Mouse (Mus musculus) common myeloid progenitor, adult 5-6 weeks (primary cell): ENCODE measurements around the gene Olfr1101. TPM values are rescaled to one million over a fixed set of nuclear protein-coding genes. Genes with fewer than 3 reads are reported as not detected.

ENCODE experiments used
- ATAC-seq: replicated peaks from 2 replicates; pipeline ENCODE4 v1.8.0; 2016; ENCODE audit warnings: low read depth, mild to moderate bottlenecking, moderate TSS enrichment, inconsistent platforms; ENCODE audit not compliant: poor library complexity, severe bottlenecking
- total RNA-seq: library from RNA; stranded (forward); fragments of 200-1000, 187-1606 nt; gene quantifications from 2 replicates; pipeline ENCODE4 v1.2.3, GENCODE M21; 2017

The Olfr1101 gene
- total RNA-seq: not detected in 2 replicates

DNA sequence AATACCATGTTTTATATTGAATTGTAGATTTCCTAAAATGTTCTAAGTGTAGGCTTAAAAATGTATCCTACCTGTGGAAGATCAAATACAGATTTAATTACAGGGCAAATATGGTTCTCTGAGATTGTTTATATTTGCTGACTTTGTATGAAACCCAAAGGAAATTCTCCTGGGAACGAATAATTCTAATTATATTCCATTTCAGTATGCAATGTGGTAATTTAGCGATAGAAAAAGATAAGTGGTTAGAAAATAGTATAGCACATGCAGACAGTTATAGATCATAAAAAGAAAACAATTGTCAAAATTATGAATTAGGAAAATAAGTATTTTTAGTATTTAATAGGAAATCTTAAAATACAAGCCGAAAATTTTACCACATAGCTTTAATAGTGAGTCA is at the start of gene Olfr1101:
Gene Olfr1101 (minus strand): TSS at position 101 of the 400 bp plus-strand sequence.
- ATAC-seq: no peak

DNA sequence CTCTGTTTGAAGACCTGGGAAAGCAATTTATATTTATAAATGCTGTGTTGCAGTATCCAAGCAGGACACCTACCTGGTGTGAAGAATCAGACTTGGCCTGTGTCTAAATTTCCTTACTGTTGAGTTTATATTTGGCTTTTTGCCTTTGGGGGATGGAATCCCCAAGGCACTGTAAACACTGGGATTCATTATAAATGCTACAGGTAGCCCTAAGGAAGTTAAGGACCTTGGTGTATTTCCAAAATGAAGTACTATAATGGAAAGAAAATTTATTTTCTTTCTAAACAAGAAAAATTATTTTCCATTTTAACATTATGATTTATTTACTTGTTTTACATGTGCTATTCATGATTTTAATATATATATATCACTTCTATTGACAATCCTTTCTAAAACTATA is 45.4 kb upstream of the Olfr1101 start, which contains the start of gene Olfr1105:
Gene Olfr1105 (minus strand): TSS at position 101 of the 400 bp plus-strand sequence.
- no peak for ATAC-seq

GRCm38 (mm10) chr2:87026980-87027379 is 36.0 kb upstream of the Olfr1101 start, which contains the start of gene Olfr1104:
TSS of gene Olfr1104 (minus strand) at chr2:87027080.
- no peak for ATAC-seq

DNA sequence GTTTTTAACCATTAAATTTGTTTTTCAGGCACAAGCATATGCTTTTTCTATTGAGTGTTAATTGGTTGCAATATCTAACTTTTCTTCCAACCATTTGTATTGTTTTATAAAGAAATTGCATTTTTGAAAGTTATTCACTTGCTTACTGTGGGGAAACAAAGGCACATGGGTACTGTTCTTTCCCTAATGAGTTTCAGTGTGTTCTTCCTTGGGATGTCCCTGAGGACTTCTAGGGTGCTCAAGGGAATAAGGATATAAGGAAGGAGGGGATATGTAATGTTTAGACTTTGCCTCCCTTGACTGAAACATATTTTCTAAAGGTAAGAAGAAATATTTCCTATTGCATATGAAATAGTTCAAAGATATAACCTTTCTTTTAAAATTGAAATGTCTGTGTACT is 7.1 kb upstream of the Olfr1101 start, which contains the start of gene Olfr1102:
Gene Olfr1102 (plus strand): TSS at position 301 of the 400 bp plus-strand sequence.
- no peak for ATAC-seq

GRCm38 (mm10) chr2:86979854-86980253 is 11.2 kb downstream of the Olfr1101 start, which contains the start of gene Olfr1100:
TSS of gene Olfr1100 (minus strand) at chr2:86979954.
- no peak for ATAC-seq

- ATAC-seq: no peak
Observed at GRCm38 (mm10) chr2:86960593-86960992, 30.4 kb downstream of the Olfr1101 start, which contains the start of gene Olfr1099. TSS of gene Olfr1099 (minus strand) at chr2:86960693.

Other genes starting within 250 kb of the Olfr1101 start
- not detected in 2 replicates for gene Olfr1090, start 232.2 kb downstream of the Olfr1101 start, total RNA-seq
- not detected in 2 replicates for gene Olfr1093, start 208.7 kb downstream of the Olfr1101 start, total RNA-seq
- gene Olfr141, start 181.2 kb downstream of the Olfr1101 start, total RNA-seq: not detected in 2 replicates
- not detected in 2 replicates for gene Olfr1094, start 166.6 kb downstream of the Olfr1101 start, total RNA-seq
- gene Olfr1095, start 139.5 kb downstream of the Olfr1101 start, total RNA-seq: not detected in 2 replicates
- not detected in 2 replicates for gene Gm13723, start 116.4 kb downstream of the Olfr1101 start, total RNA-seq
- gene Olfr1097, start 99.0 kb downstream of the Olfr1101 start, total RNA-seq: not detected in 2 replicates
- not detected in 2 replicates for gene Olfr1098, start 66.7 kb downstream of the Olfr1101 start, total RNA-seq
- not detected in 2 replicates for gene Olfr1099, start 30.5 kb downstream of the Olfr1101 start, total RNA-seq
- not detected in 2 replicates for gene Olfr1100, start 11.3 kb downstream of the Olfr1101 start, total RNA-seq
- gene Olfr1102, start 7.2 kb upstream of the Olfr1101 start, total RNA-seq: not detected in 2 replicates
- not detected in 2 replicates for gene Olfr1104, start 35.9 kb upstream of the Olfr1101 start, total RNA-seq
- not detected in 2 replicates for gene Olfr1105, start 45.3 kb upstream of the Olfr1101 start, total RNA-seq
- gene Olfr1106, start 61.1 kb upstream of the Olfr1101 start, total RNA-seq: not detected in 2 replicates
- not detected in 2 replicates for gene Olfr1107, start 84.6 kb upstream of the Olfr1101 start, total RNA-seq
- gene Olfr1109, start 104.8 kb upstream of the Olfr1101 start, total RNA-seq: not detected in 2 replicates
- gene Olfr259, start 123.3 kb upstream of the Olfr1101 start, total RNA-seq: not detected in 2 replicates
- gene Olfr1110, start 149.1 kb upstream of the Olfr1101 start, total RNA-seq: not detected in 2 replicates
- gene Olfr1111, start 161.4 kb upstream of the Olfr1101 start, total RNA-seq: not detected in 2 replicates
- gene Olfr1112, start 196.6 kb upstream of the Olfr1101 start, total RNA-seq: not detected in 2 replicates
- gene Olfr1113, start 217.7 kb upstream of the Olfr1101 start, total RNA-seq: not detected in 2 replicates